Mouse (Mus musculus) c-Kit-positive CD71-positive TER-119-positive erythroid progenitor cells, embryonic 14.5 days (primary cell): Measurements from ENCODE around the gene Pum3.
A peak's percentile ranks its signal among the peaks of the same experiment; 100 is the strongest.

Source experiments
- DNase-seq: peaks from one replicate; pipeline ENCODE4 v3.0.0-alpha.2; 2013; ENCODE audit warnings: low spot score

Gene Pum3

GRCm38 (mm10) chr19:27429745-27430251 lies at the start of gene Pum3:
Gene Pum3, minus strand, starts transcription at chr19:27429825.
- peak; percentile 96 for DNase-seq

- DNase-seq, result no peak
These were observed 37.1 kb upstream of the Pum3 start for GRCm38 (mm10) chr19:27466691-27467090.

GRCm38 (mm10) chr19:27462656-27463055 lies 33.0 kb upstream of the Pum3 start:
- no peak for DNase-seq

GRCm38 (mm10) chr19:27450458-27450857 lies 20.8 kb upstream of the Pum3 start:
- no peak for DNase-seq

- DNase-seq, result no peak
These were observed 17.9 kb upstream of the Pum3 start for GRCm38 (mm10) chr19:27447515-27447914.

GRCm38 (mm10) chr19:27441106-27441505 lies 11.5 kb upstream of the Pum3 start:
- DNase-seq, result no peak

GRCm38 (mm10) chr19:27437982-27438652 lies 8.5 kb upstream of the Pum3 start:
- DNase-seq, result no peak

GRCm38 (mm10) chr19:27430406-27430805 lies 781 bp upstream of the Pum3 start:
- DNase-seq, result peak; percentile 29

- no peak for DNase-seq
These were observed 344 bp downstream of the Pum3 start for GRCm38 (mm10) chr19:27429281-27429680.

- no peak for DNase-seq
These were observed 1.8 kb downstream of the Pum3 start for GRCm38 (mm10) chr19:27427865-27428264.

- DNase-seq, result no peak
These were observed 3.2 kb downstream of the Pum3 start for GRCm38 (mm10) chr19:27426451-27426850.

GRCm38 (mm10) chr19:27425656-27426055 lies 4.0 kb downstream of the Pum3 start:
- no peak for DNase-seq

- no peak for DNase-seq
These were observed 12.2 kb downstream of the Pum3 start for GRCm38 (mm10) chr19:27417375-27417774.

GRCm38 (mm10) chr19:27416569-27416968 lies 13.1 kb downstream of the Pum3 start:
- no peak for DNase-seq

GRCm38 (mm10) chr19:27411340-27411739 lies 18.3 kb downstream of the Pum3 start:
- DNase-seq, result no peak

- no peak for DNase-seq
These were observed 18.9 kb downstream of the Pum3 start for GRCm38 (mm10) chr19:27410751-27411150.

GRCm38 (mm10) chr19:27409782-27410181 lies 19.8 kb downstream of the Pum3 start:
- no peak for DNase-seq

- no peak for DNase-seq
These were observed 20.4 kb downstream of the Pum3 start for GRCm38 (mm10) chr19:27409196-27409595.

GRCm38 (mm10) chr19:27397797-27398196 lies 31.8 kb downstream of the Pum3 start:
- DNase-seq, result no peak

GRCm38 (mm10) chr19:27397223-27397622 lies 32.4 kb downstream of the Pum3 start:
- no peak for DNase-seq

GRCm38 (mm10) chr19:27396719-27397118 lies 32.9 kb downstream of the Pum3 start:
- no peak for DNase-seq

- no peak for DNase-seq
These were observed 33.7 kb downstream of the Pum3 start for GRCm38 (mm10) chr19:27395936-27396335.

GRCm38 (mm10) chr19:27395481-27395880 lies 34.1 kb downstream of the Pum3 start:
- no peak for DNase-seq

- DNase-seq, result no peak
These were observed 35.2 kb downstream of the Pum3 start for GRCm38 (mm10) chr19:27394341-27394990.
